Mouse (Mus musculus) E14TG2a.4 (cell line): Measurements from ENCODE around the gene Ppp1r15a.
A peak's percentile ranks its signal among the peaks of the same experiment; 100 is the strongest.

ENCODE experiments used
- H3K27me3 ChIP-seq: 2 replicates; pipeline ENCODE4 v1.6.1; 2014; ENCODE audit warnings: low read length, control low read depth; ENCODE audit not compliant: insufficient read depth
- H3K36me3 ChIP-seq: 2 replicates; pipeline ENCODE4 v1.6.1; 2014; ENCODE audit warnings: low read length, control low read depth; ENCODE audit not compliant: insufficient read depth
- H3K4me1 ChIP-seq: replicated peaks from 2 replicates; pipeline ENCODE4 v1.6.1; 2014; ENCODE audit warnings: low read depth, low read length, control low read depth
- H3K4me3 ChIP-seq: replicated peaks from 2 replicates; pipeline ENCODE4 v1.5.1; 2014; ENCODE audit warnings: mild to moderate bottlenecking, low read length
- H3K9me3 ChIP-seq: 2 replicates; pipeline ENCODE4 v1.6.1; 2014; ENCODE audit warnings: low read length, control low read depth
- CTCF ChIP-seq: conservative IDR thresholded peaks from 2 replicates; pipeline ENCODE4 v1.5.1; 2014; ENCODE audit warnings: low read length
- NANOG ChIP-seq: IDR thresholded peaks from 2 replicates; pipeline ENCODE4 v1.6.1; 2014; ENCODE audit warnings: borderline replicate concordance, low read length, mixed read lengths
- POU5F1 ChIP-seq: IDR thresholded peaks from 2 replicates; pipeline ENCODE4 v1.6.1; 2014; ENCODE audit warnings: low read length, borderline replicate concordance

Gene Ppp1r15a

GRCm38 (mm10) chr7:45567112-45567779 is 41.2 kb upstream of the Ppp1r15a start:
- TF ChIP-seq POU5F1, result no peak
- TF ChIP-seq CTCF, result no peak
- TF ChIP-seq NANOG, result no peak
- Histone ChIP-seq H3K36me3 (peaks cover 34% of the 10 kb centered on the region), H3K4me3 (peak overlapping the region; percentile 70), H3K9me3 (no peaks in the 10 kb centered on the region), H3K27me3 (no peaks in the 10 kb centered on the region), H3K4me1 (peaks cover 78% of the 10 kb centered on the region)

GRCm38 (mm10) chr7:45565446-45565845 is 39.4 kb upstream of the Ppp1r15a start:
- H3K4me1 ChIP-seq, result peaks cover 78% of the 10 kb centered on the region
- TF ChIP-seq NANOG (no peak), CTCF (no peak), POU5F1 (no peak)
- peak overlapping the region; percentile 70 for H3K4me3 ChIP-seq
- H3K36me3 ChIP-seq, result peaks cover 51% of the 10 kb centered on the region
- H3K9me3 ChIP-seq, result no peaks in the 10 kb centered on the region
- H3K27me3 ChIP-seq, result no peaks in the 10 kb centered on the region

GRCm38 (mm10) chr7:45564811-45565210 is 38.7 kb upstream of the Ppp1r15a start:
- no peak for TF ChIP-seq NANOG
- TF ChIP-seq POU5F1, result no peak
- TF ChIP-seq CTCF, result no peak
- peaks cover 79% of the 10 kb centered on the region for H3K4me1 ChIP-seq
- peaks cover 55% of the 10 kb centered on the region for H3K36me3 ChIP-seq
- peak overlapping the region; percentile 70 for H3K4me3 ChIP-seq
- no peaks in the 10 kb centered on the region for H3K27me3 ChIP-seq
- H3K9me3 ChIP-seq, result no peaks in the 10 kb centered on the region

- H3K4me3 ChIP-seq, result peak overlapping the region; percentile 75
- no peaks in the 10 kb centered on the region for H3K9me3 ChIP-seq
- H3K36me3 ChIP-seq, result peaks cover 62% of the 10 kb centered on the region
- peaks cover 72% of the 10 kb centered on the region for H3K4me1 ChIP-seq
- no peaks in the 10 kb centered on the region for H3K27me3 ChIP-seq
- TF ChIP-seq CTCF, result no peak
- no peak for TF ChIP-seq POU5F1
- TF ChIP-seq NANOG, result no peak
Observed at GRCm38 (mm10) chr7:45561624-45562520, 35.8 kb upstream of the Ppp1r15a start.

GRCm38 (mm10) chr7:45560843-45561623 is 35.0 kb upstream of the Ppp1r15a start:
- H3K4me3 ChIP-seq, result peak overlapping the region; percentile 75
- peaks cover 72% of the 10 kb centered on the region for H3K4me1 ChIP-seq
- TF ChIP-seq NANOG (no peak), POU5F1 (no peak), CTCF (peak; percentile 75)
- no peaks in the 10 kb centered on the region for H3K9me3 ChIP-seq
- peaks cover 60% of the 10 kb centered on the region for H3K36me3 ChIP-seq
- H3K27me3 ChIP-seq, result no peaks in the 10 kb centered on the region

GRCm38 (mm10) chr7:45560241-45560640 is 34.2 kb upstream of the Ppp1r15a start:
- no peaks in the 10 kb centered on the region for H3K27me3 ChIP-seq
- TF ChIP-seq CTCF (no peak), POU5F1 (no peak), NANOG (no peak)
- peaks cover 54% of the 10 kb centered on the region for H3K36me3 ChIP-seq

GRCm38 (mm10) chr7:45558907-45559306 is 32.8 kb upstream of the Ppp1r15a start:
- Histone ChIP-seq H3K9me3 (no peaks in the 10 kb centered on the region), H3K27me3 (no peaks in the 10 kb centered on the region), H3K36me3 (peaks cover 48% of the 10 kb centered on the region), H3K4me1 (peaks cover 70% of the 10 kb centered on the region), H3K4me3 (peak overlapping the region; percentile 75)
- TF ChIP-seq CTCF, result no peak
- no peak for TF ChIP-seq POU5F1
- TF ChIP-seq NANOG, result no peak

More at GRCm38 (mm10) chr7:45560241-45560640, 34.2 kb upstream of the Ppp1r15a start:
- peak overlapping the region; percentile 75 for H3K4me3 ChIP-seq
- H3K4me1 ChIP-seq, result peaks cover 70% of the 10 kb centered on the region
- no peaks in the 10 kb centered on the region for H3K9me3 ChIP-seq

GRCm38 (mm10) chr7:45555787-45556186 is 29.7 kb upstream of the Ppp1r15a start:
- Histone ChIP-seq H3K4me1 (peaks cover 67% of the 10 kb centered on the region), H3K9me3 (no peaks in the 10 kb centered on the region), H3K4me3 (peak overlapping the region; percentile 74), H3K27me3 (no peaks in the 10 kb centered on the region), H3K36me3 (peaks cover 25% of the 10 kb centered on the region)
- TF ChIP-seq CTCF (peak; percentile 77), NANOG (no peak), POU5F1 (no peak)
